Mouse (Mus musculus) thymus, postnatal 0 days (tissue): ENCODE measurements around the gene 2010003K11Rik. TPM values are rescaled to one million over a fixed set of nuclear protein-coding genes. Genes with fewer than 3 reads are reported as not detected.
"Not testable (repeated sequence)": the region's sequence is repeated elsewhere in the genome, so short reads cannot be mapped to it uniquely, and the experiment has no call there.

Source experiments
- DNase-seq: peaks from one replicate; pipeline ENCODE4 v3.0.0-alpha.2; 2015; ENCODE audit warnings: low spot score
- polyA plus RNA-seq: library from polyadenylated mRNA; unstranded; fragments of >200 nt; fragmentation: Nextera tagmentation; extraction: Ambion mirVana; gene quantifications from 2 replicates; pipeline ENCODE4 v1.2.1, GENCODE M21; 2015

The 2010003K11Rik gene
- polyA plus RNA-seq, 1 experiment from 2014 or later: not detected

- DNase-seq: no peak
Observed at GRCm38 (mm10) chr19:4461981-4462380, 36.4 kb downstream of the 2010003K11Rik start.

GRCm38 (mm10) chr19:4456227-4456626 is 42.2 kb downstream of the 2010003K11Rik start:
- peak; percentile 57 for DNase-seq

DNA sequence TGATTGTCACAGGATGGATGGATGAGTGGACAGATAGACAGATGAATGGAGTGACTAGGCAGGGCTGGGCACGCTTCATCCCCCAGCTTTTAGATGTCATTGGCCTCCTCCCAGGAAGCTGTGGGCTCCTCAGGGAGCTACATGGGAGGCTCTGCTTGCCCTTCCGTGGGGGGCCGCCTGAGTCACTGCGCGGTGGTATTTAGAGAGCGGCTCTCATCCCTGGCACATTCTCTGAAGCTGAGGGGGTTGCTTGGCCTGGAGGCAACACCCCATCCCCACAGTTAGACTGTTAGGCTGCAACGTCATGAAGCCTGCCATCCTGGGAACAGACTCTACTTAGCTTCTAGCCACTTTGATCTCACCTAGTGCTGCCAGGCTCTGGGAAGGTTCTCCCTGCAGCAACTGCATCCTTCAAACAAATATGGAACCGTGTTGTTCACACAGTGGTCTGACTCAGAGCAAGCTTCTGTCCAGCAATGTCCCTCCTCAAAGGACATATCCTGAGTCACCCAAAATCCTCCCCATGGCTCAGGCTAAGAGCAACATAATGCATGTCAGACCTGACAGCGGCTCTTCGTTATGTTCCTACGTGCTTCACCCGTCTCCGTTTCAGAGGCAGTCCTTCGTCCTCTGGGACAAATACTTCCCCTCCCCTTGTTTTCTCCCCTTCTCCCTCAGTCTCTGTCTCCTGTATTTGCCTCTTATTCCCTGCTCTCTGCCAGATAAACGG is 43.1 kb downstream of the 2010003K11Rik start:
- no peak for DNase-seq

- DNase-seq: not testable (repeated sequence)
Observed at GRCm38 (mm10) chr19:4454040-4454439, 44.3 kb downstream of the 2010003K11Rik start.

DNA sequence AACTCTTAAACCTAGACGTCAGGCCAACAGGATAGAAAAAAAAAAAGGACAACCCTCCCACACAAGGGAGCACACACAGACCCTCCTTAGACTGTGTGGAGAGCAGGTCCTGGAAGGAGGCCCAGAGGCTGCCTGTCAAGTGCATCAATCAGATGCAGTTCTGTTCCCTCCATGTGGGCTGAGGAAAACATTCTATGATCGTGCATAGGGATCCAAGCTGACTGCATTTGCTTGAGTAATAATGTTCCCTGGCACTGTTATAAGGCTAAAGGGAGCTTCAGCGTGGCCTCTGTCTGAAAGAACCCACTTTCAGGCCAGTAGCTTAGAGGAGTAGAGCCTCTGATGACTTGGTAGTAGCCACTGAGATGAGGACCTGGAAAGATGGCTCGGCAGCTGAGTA is 45.9 kb downstream of the 2010003K11Rik start:
- no peak for DNase-seq

DNA sequence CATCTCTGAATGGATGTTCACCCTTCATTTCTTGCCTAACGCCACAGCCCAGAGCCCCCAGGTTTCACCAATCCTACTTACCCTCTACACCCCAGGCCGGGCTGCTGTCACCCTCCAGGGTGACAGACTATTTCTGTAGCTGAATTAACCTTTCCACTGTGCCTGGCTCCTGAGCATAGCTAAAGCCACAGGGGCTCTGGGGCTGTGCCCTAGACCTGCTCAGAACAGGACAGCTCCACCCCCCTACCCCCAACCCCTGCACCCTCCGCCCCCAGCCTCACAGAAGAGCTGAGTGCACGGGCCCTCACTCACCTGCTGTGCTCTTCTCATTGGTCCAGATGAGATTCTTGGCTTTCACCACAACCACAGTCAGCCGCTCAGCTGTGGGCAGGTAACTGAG is 46.4 kb downstream of the 2010003K11Rik start:
- DNase-seq: no peak

DNA sequence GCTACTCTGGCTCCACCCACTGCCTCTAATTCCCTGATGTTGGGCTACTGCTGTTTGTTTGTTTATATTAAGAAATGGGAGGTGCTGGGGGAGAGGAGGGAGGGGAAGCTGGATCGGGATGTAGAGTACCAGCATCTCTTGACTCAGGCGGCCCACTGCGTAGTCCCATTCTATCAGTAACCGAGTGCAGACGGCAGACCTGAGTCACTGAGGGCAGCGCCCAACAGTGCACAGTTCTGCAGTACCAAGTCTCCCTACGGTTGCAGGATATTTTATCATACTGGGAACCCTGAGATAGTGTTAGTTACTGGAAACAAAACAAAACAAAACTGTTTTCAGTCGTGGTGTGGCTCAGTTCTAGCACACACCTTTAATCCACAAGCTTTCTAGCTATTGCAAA is 47.3 kb downstream of the 2010003K11Rik start:
- DNase-seq: no peak

DNA sequence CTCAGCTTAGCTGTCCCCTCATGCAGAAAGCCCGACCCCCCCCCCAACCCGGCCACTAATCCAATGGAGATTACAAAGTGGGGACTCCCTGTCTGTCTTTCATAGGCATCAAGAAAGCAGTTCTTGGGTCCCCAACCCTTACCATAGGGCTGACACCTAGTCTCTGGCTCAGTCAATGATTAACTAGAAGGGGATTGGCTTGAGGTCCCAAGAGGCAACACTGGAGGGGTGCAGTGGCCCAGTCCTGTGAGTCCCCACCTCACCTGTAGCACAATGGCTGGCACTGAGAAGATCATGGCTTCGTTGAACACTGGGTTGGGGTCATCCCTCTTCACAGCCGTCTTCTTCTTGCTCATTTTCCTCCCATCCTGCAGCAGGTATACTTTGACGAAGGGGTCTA is 47.7 kb downstream of the 2010003K11Rik start:
- DNase-seq: no peak

DNA sequence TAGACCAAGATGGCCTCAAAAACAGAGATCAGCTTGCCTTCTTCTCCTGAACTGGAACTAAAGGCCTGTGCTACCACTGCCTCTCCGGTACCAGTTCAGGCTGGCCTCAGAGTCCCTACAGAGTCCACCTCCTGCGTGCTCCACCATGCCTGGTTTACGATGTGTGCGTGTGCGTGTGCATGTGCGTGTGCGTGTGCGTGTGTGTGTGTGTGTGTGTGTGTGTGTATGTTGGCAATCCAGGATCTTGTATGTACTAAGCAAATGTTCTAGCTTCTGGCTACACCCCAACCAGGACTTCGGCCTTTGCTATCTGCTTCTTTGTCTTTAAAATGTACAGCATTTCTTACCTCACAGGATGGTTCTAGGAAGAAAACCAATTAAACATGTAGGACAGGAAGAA is 49.2 kb downstream of the 2010003K11Rik start:
- DNase-seq: no peak

- no peak for DNase-seq
Observed at GRCm38 (mm10) chr19:4447445-4447844, 50.9 kb downstream of the 2010003K11Rik start.

Other genes starting within 250 kb of the 2010003K11Rik start
- gene Ssh3, start 229.4 kb downstream of the 2010003K11Rik start, polyA plus RNA-seq: 9.4 and 10.1 TPM in 2 replicates
- gene Ankrd13d, start 215.4 kb downstream of the 2010003K11Rik start, polyA plus RNA-seq: 9.8 and 12.2 TPM in 2 replicates
- gene Grk2, start 192.4 kb downstream of the 2010003K11Rik start, polyA plus RNA-seq: 64.3 and 81.3 TPM in 2 replicates
- gene Kdm2a, start 100.3 kb downstream of the 2010003K11Rik start, polyA plus RNA-seq: 26.0 and 27.6 TPM in 2 replicates
- gene Rhod, start 59.2 kb downstream of the 2010003K11Rik start, polyA plus RNA-seq: 6.6 and 7.7 TPM in 2 replicates
- gene Syt12, start 21.1 kb downstream of the 2010003K11Rik start, polyA plus RNA-seq: 0.82 and 1.5 TPM in 2 replicates
- gene Pcx, start 11.9 kb upstream of the 2010003K11Rik start, polyA plus RNA-seq: 5.2 and 5.3 TPM in 2 replicates
- 1.4 and 1.8 TPM in 2 replicates for gene Lrfn4, start 117.1 kb upstream of the 2010003K11Rik start, polyA plus RNA-seq
- 51.0 and 51.9 TPM in 2 replicates for gene Rce1, start 127.1 kb upstream of the 2010003K11Rik start, polyA plus RNA-seq
- gene Gm960, start 200.1 kb upstream of the 2010003K11Rik start, polyA plus RNA-seq: 1.9 and 2.8 TPM in 2 replicates
- 0.09 and 0.13 TPM in 2 replicates for gene Sptbn2, start 212.6 kb upstream of the 2010003K11Rik start, polyA plus RNA-seq